Mouse (Mus musculus): ENCODE measurements around the gene Neil1.

GRCm38 (mm10) chr9:57117261-57117755, 30.8 kb downstream of the Neil1 start:
- TF ChIP-seq CTCF (IDR thresholded peaks at IDR 0.05; ENCODE audit: insufficient read depth, low read depth, low read length) (no peak), POLR2A (IDR thresholded peaks at IDR 0.05; ENCODE audit: insufficient read depth, low read depth, low read length) (no peak)
